Mouse (Mus musculus): ENCODE results near the gene Abca2. TPM values are rescaled to one million over a fixed set of nuclear protein-coding genes. Genes with fewer than 3 reads are reported as not detected.

Abca2 gene
- polyA plus RNA-seq, 1 experiment: 61.1 TPM

- H3K27ac ChIP-seq (ENCODE audit: insufficient read depth, low read length): no peak overlapping the region
- H3K4me1 ChIP-seq (ENCODE audit: control insufficient read depth, insufficient read depth, insufficient read length): no peaks in the 10 kb centered on the region
- no peaks in the 10 kb centered on the region for H3K36me3 ChIP-seq (ENCODE audit: control insufficient read depth, insufficient read depth, low read length)
- H3K27me3 ChIP-seq (ENCODE audit: control insufficient read depth, insufficient read depth, low read length): no peaks in the 10 kb centered on the region
- TF ChIP-seq CTCF (IDR thresholded peaks at IDR 0.05; ENCODE audit: extremely low read depth, insufficient read depth, insufficient read length, insufficient replicate concordance) (no peak), POLR2A (IDR thresholded peaks at IDR 0.05; ENCODE audit: low read depth, low read length) (no peak)
- DNase-seq (ENCODE audit: low read depth in 1 of 2, low spot score in 2 of 2): no peak
- WGBS: 84% methylated on average over 1 of the region's 1 CpGs
- no peak overlapping the region for H3K4me3 ChIP-seq (ENCODE audit: extremely low read depth, insufficient read depth, insufficient read length)
Observed at GRCm38 (mm10) chr2:25480541-25480940, 52.0 kb downstream of the Abca2 start.

GRCm38 (mm10) chr2:25482969-25483368 is 54.5 kb downstream of the Abca2 start:
- Histone ChIP-seq H3K36me3 (ENCODE audit: control insufficient read depth, insufficient read depth, low read length) (no peaks in the 10 kb centered on the region), H3K4me3 (ENCODE audit: extremely low read depth, insufficient read depth, insufficient read length) (no peak overlapping the region), H3K4me1 (ENCODE audit: control insufficient read depth, insufficient read depth, insufficient read length) (no peaks in the 10 kb centered on the region), H3K27me3 (ENCODE audit: control insufficient read depth, insufficient read depth, low read length) (no peaks in the 10 kb centered on the region), H3K27ac (ENCODE audit: insufficient read depth, low read length) (no peak overlapping the region)
- TF ChIP-seq POLR2A (IDR thresholded peaks at IDR 0.05; ENCODE audit: low read depth, low read length): no peak
- TF ChIP-seq CTCF (IDR thresholded peaks at IDR 0.05; ENCODE audit: extremely low read depth, insufficient read depth, insufficient read length, insufficient replicate concordance): peak; percentile 79; the same call in 1 of the 2 replicates
- WGBS: 15% methylated on average over 7 of the region's 7 CpGs
- DNase-seq (ENCODE audit: low read depth in 1 of 2, low spot score in 2 of 2): peak; percentile 47 to 59

DNA sequence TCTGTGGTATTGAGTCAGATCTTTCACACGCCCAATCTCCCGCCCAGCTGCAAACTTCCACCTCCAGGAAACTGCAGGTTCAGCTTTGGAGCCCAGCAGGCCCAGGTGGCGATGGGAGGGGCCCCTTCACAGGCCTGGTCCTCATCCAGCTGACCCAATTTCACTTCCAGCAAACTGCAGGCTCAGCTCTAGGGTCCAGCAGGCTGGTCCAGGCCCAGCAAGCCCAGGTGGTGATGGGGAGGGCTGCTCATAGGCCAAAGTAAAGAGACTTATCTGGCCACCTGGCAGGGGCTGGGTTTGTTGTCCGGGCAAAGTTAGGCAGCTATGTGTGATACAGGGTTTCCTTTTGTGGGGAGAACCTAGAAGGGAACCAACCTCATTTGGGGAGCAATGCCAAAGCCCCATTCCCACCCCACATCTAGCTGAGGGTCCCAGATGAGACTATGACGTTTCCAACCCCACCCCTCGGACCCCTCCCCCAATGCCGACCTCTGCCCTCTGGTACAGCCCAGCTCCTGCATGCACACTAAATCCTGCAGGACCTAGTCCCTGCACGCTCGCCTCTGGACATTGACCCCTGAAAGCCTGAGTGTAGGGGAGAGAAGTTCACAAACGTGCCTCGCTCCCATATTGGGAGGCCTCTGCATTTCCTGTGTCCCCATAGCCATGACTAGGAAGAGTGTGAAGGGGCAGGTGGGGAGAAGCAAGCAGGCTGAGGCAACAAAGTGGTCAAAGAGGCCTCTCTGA is 56.6 kb downstream of the Abca2 start:
- H3K36me3 ChIP-seq (ENCODE audit: control insufficient read depth, insufficient read depth, low read length): no peaks in the 10 kb centered on the region
- WGBS: 82% methylated on average over 11 of the region's 11 CpGs
- TF ChIP-seq CTCF (IDR thresholded peaks at IDR 0.05; ENCODE audit: extremely low read depth, insufficient read depth, insufficient read length, insufficient replicate concordance): no peak
- no peak for TF ChIP-seq POLR2A (IDR thresholded peaks at IDR 0.05; ENCODE audit: low read depth, low read length)
- H3K27me3 ChIP-seq (ENCODE audit: control insufficient read depth, insufficient read depth, low read length): no peaks in the 10 kb centered on the region
- H3K4me3 ChIP-seq (ENCODE audit: extremely low read depth, insufficient read depth, insufficient read length): no peak overlapping the region
- no peak overlapping the region for H3K27ac ChIP-seq (ENCODE audit: insufficient read depth, low read length)
- H3K4me1 ChIP-seq (ENCODE audit: control insufficient read depth, insufficient read depth, insufficient read length): no peaks in the 10 kb centered on the region
- DNase-seq (ENCODE audit: low read depth in 1 of 2, low spot score in 2 of 2): no peak

DNA sequence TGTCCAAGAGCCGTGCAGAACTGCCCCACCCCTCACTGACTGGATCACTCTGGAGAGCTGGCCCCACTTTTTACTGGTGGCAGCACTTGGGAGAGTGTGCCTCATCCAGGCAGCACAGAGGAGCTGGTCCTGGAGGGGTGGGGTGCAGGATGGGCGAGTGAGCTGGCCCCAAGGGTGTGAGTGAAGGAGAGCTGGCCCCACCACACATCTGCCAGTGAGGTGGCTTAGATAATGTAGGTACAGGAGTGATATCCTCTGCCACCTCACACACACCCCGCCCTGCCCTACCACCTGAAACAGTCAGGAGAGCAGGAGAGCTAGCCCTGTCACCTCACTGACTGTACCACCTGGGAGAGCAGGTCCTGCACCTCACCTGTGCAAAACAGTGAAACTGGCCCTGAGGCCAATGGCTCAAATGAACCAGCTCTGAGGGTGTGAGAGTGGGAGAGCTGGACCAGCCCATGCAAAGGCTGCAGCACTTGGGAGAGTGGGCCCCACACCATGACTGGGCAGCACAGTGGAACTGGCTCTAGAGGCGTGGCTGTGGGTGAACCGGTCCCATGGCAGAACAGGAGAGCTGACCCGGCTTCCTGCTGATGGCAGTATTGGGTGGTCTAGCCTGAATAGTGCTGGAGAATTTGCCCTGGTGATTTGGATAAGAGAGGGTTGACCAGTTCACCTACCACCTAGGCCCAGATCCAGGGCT is 59.6 kb downstream of the Abca2 start:
- Histone ChIP-seq H3K27me3 (ENCODE audit: control insufficient read depth, insufficient read depth, low read length) (no peaks in the 10 kb centered on the region), H3K27ac (ENCODE audit: insufficient read depth, low read length) (no peak overlapping the region), H3K4me1 (ENCODE audit: control insufficient read depth, insufficient read depth, insufficient read length) (no peaks in the 10 kb centered on the region), H3K36me3 (ENCODE audit: control insufficient read depth, insufficient read depth, low read length) (no peaks in the 10 kb centered on the region), H3K4me3 (ENCODE audit: extremely low read depth, insufficient read depth, insufficient read length) (no peak overlapping the region)
- TF ChIP-seq POLR2A (IDR thresholded peaks at IDR 0.05; ENCODE audit: low read depth, low read length) (no peak), CTCF (IDR thresholded peaks at IDR 0.05; ENCODE audit: extremely low read depth, insufficient read depth, insufficient read length, insufficient replicate concordance) (no peak)
- 75% methylated on average over 6 of the region's 6 CpGs for WGBS
- DNase-seq (ENCODE audit: low read depth in 1 of 2, low spot score in 2 of 2): no peak

DNA sequence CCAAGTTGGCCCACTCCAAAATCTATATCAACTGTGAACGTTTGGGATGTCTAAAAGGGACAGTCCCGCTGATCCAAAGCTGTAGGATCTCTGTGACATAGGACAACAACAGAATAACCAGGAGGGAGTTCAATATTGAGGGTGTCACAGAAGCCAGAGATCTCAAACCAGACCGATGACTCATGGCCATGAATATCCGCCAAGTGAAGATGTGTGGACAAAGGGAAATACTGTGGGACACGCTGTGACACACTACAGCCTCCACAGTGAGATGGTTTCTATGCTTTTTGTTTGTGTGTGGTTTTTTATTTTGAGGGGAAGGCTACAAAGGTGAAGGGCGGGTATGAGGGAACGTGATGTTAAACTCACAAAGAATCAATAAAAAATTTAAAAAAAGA is 60.2 kb downstream of the Abca2 start:
- H3K4me1 ChIP-seq (ENCODE audit: control insufficient read depth, insufficient read depth, insufficient read length): no peaks in the 10 kb centered on the region
- H3K27ac ChIP-seq (ENCODE audit: insufficient read depth, low read length): no peak overlapping the region
- WGBS: 88% methylated on average over 7 of the region's 7 CpGs
- H3K36me3 ChIP-seq (ENCODE audit: control insufficient read depth, insufficient read depth, low read length): no peaks in the 10 kb centered on the region
- no peak for TF ChIP-seq POLR2A (IDR thresholded peaks at IDR 0.05; ENCODE audit: low read depth, low read length)
- no peak for DNase-seq (ENCODE audit: low read depth in 1 of 2, low spot score in 2 of 2)
- no peaks in the 10 kb centered on the region for H3K27me3 ChIP-seq (ENCODE audit: control insufficient read depth, insufficient read depth, low read length)
- H3K4me3 ChIP-seq (ENCODE audit: extremely low read depth, insufficient read depth, insufficient read length): no peak overlapping the region

DNA sequence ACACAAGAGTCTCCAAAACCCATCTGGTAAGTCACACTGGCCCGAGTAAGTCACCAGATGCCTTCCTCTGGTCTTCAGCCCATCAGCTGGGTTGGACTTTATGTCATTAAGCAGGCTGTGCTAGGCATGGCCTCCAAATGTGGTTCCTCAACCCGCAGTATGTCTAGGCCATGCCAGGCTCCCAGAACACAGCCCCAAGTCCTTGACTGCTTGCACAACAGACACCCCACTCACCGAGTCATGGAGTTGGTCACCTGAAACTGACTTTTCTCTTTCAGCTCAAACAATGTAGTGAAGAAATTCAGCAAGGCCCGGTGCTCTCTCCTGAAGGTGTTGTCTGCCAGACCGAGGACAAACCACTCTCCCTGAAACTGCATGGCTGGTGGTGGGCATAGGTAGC is 64.5 kb downstream of the Abca2 start:
- peaks cover 2% of the 10 kb centered on the region; the same call in 1 of the 2 replicates for H3K4me1 ChIP-seq (ENCODE audit: control insufficient read depth, insufficient read depth, insufficient read length)

DNA sequence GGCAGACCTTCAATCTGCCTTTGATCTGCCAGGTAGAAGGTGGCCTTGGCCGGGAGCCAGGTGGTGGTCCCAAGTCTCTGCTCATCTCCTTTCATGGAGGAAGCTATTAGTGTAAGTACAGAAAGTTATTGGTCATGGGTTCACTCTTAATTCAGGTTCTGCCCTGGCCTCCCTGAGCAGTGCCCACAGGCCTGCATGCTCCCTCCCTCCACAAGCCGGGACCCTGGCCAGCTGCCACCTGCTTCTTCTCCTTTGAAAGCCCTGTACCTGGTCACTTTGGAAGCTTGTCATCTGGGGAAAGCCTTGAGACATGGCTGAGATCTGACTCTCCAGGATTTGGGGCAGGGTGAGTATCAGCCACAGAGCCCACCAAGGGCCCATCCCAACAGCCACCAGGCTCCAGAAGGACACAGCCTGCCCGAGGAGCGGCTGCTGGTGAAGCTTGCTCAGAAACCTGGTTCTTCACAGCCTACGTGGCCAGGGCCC is 65.0 kb downstream of the Abca2 start, which contains the start of gene Lcn12:
Lcn12 (minus strand) TSS at position 436 of the 486 bp plus-strand sequence.
- 87% methylated on average over 5 of the region's 5 CpGs for WGBS

More for the DNA sequence above, 64.5 kb downstream of the Abca2 start:
- no peak for TF ChIP-seq POLR2A (IDR thresholded peaks at IDR 0.05; ENCODE audit: low read depth, low read length)
- H3K4me3 ChIP-seq (ENCODE audit: extremely low read depth, insufficient read depth, insufficient read length): no peak overlapping the region
- 90% methylated on average over 5 of the region's 5 CpGs for WGBS
- no peaks in the 10 kb centered on the region for H3K36me3 ChIP-seq (ENCODE audit: control insufficient read depth, insufficient read depth, low read length)
- no peak for DNase-seq (ENCODE audit: low read depth in 1 of 2, low spot score in 2 of 2)
- H3K27ac ChIP-seq (ENCODE audit: insufficient read depth, low read length): no peak overlapping the region
- H3K27me3 ChIP-seq (ENCODE audit: control insufficient read depth, insufficient read depth, low read length): no peaks in the 10 kb centered on the region

More for the DNA sequence above, 65.0 kb downstream of the Abca2 start, which contains the start of gene Lcn12:
- Histone ChIP-seq H3K36me3 (ENCODE audit: control insufficient read depth, insufficient read depth, low read length) (no peaks in the 10 kb centered on the region), H3K27me3 (ENCODE audit: control insufficient read depth, insufficient read depth, low read length) (no peaks in the 10 kb centered on the region), H3K4me3 (ENCODE audit: extremely low read depth, insufficient read depth, insufficient read length) (no peak within 1 kb of the TSS), H3K27ac (ENCODE audit: insufficient read depth, low read length) (no peak within 1 kb of the TSS), H3K4me1 (ENCODE audit: control insufficient read depth, insufficient read depth, insufficient read length) (peaks cover 2% of the 10 kb centered on the region; the same call in 1 of the 2 replicates)
- TF ChIP-seq CTCF (IDR thresholded peaks at IDR 0.05; ENCODE audit: extremely low read depth, insufficient read depth, insufficient read length, insufficient replicate concordance): no peak
- TF ChIP-seq POLR2A (IDR thresholded peaks at IDR 0.05; ENCODE audit: low read depth, low read length): no peak
- no peak for DNase-seq (ENCODE audit: low read depth in 1 of 2, low spot score in 2 of 2)

Data from spleen, adult 2 months (tissue).